Mouse (Mus musculus): ENCODE measurements around the gene Tcap.

DNA sequence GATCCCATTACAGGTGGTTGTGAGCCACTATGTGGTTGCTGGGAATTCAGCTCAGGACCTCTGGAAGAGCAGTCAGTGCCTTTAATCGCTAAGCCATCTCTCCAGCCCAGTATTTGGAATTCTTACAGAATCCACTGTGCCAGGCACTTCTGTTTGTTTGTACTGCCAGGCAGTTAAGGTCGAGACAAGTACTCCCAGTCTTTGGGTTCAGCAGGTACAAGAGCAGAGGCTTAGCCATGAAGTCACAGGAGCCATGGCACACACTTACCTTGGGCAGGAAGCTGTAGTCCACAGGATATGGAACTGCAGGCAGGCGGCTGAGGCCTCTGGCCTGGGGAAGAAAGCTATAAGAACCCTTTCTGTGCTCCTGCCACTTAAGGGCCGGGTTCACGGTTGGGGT, 19.8 kb upstream of the Tcap start:
- TF ChIP-seq CTCF (IDR thresholded peaks at IDR 0.05; ENCODE audit: low read depth, low read length) (no peak), POLR2A (IDR thresholded peaks at IDR 0.05; ENCODE audit: extremely low read depth, insufficient read depth, low read length) (no peak)
